Mouse (Mus musculus) forebrain, embryonic 13.5 days (tissue): ENCODE measurements at regions not wholly inside any gene's neighbourhood (a gene's known extent, or its start where the extent isn't known, plus 50 kb on each side); places are given as distances from the start of the nearest gene placed in this dataset.

Experiments used
- ATAC-seq: fragments of 200-750 bp; cut with Nextera tagmentation; 2 replicates; pipeline ENCODE4 v1.8.0; 2017
- H3K27ac ChIP-seq: fragments of 300-500 bp; sonication (generic); 2 replicates; pipeline ENCODE4 v1.5.1; 2015; ENCODE audit warnings: inconsistent platforms, mild to moderate bottlenecking, moderate library complexity
- H3K27me3 ChIP-seq: fragments of 300-500 bp; sonication (generic); 2 replicates; pipeline ENCODE4 v1.6.1; 2015; ENCODE audit warnings: mild to moderate bottlenecking, inconsistent platforms
- H3K36me3 ChIP-seq: fragments of 300-500 bp; sonication (generic); 2 replicates; pipeline ENCODE4 v1.6.1; 2015; ENCODE audit warnings: mild to moderate bottlenecking, inconsistent platforms; ENCODE audit not compliant: poor library complexity, severe bottlenecking
- H3K4me1 ChIP-seq: fragments of 300-500 bp; sonication (generic); 2 replicates; pipeline ENCODE4 v1.6.1; 2015; ENCODE audit warnings: inconsistent platforms
- H3K4me2 ChIP-seq: fragments of 300-500 bp; sonication (generic); 2 replicates; pipeline ENCODE4 v1.6.1; 2015; ENCODE audit warnings: inconsistent platforms, mild to moderate bottlenecking, moderate library complexity
- H3K4me3 ChIP-seq: fragments of 300-500 bp; sonication (generic); 2 replicates; pipeline ENCODE4 v1.5.1; 2015; ENCODE audit warnings: mild to moderate bottlenecking, inconsistent platforms
- H3K9ac ChIP-seq: fragments of 300-500 bp; sonication (generic); 2 replicates; pipeline ENCODE4 v1.6.1; 2015; ENCODE audit warnings: mild to moderate bottlenecking, inconsistent platforms
- H3K9me3 ChIP-seq: fragments of 300-500 bp; sonication (generic); replicated peaks from 2 replicates; pipeline ENCODE4 v1.6.1; 2016; ENCODE audit warnings: inconsistent platforms
- WGBS: fragments of 180-500 bp; shearing (Covaris S2); methylation state at CpG from one replicate; pipeline ENCODE4 v1.1.7; 2015; 5-methylcytosine and 5-hydroxymethylcytosine counted together

DNA sequence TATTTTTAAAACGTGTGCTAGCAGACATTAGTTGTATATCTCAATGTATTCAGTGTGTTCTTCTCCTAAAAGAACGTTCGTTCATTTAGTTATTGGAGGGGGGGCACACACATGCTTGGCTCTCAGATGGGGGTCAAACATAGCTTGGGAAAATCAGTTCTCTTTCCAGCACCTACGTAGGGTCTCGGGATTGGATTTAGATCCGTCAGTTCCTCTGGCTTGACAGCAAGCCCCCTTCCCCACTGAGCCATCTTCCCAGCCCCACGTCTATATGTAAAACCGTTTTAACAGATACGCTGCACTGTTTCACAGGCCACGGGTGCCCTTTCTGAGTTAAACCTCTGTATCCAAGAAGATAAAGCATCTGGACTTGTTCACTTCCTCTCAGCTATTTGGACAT lies 100.5 kb upstream of the Nckap5 start:
- Histone ChIP-seq H3K9me3 (no peaks in the 10 kb centered on the region), H3K27ac (no peak overlapping the region), H3K27me3 (0 out of 2 replicates have a peak, but pooled peaks cover 7% of the 10 kb centered on the region), H3K4me2 (no peak overlapping the region), H3K36me3 (no peaks in the 10 kb centered on the region), H3K4me3 (no peak overlapping the region), H3K9ac (no peak overlapping the region), H3K4me1 (peaks cover 20% of the 10 kb centered on the region)
- no peak for ATAC-seq
- WGBS, result 85% methylated on average over 10 of the region's 10 CpGs

DNA sequence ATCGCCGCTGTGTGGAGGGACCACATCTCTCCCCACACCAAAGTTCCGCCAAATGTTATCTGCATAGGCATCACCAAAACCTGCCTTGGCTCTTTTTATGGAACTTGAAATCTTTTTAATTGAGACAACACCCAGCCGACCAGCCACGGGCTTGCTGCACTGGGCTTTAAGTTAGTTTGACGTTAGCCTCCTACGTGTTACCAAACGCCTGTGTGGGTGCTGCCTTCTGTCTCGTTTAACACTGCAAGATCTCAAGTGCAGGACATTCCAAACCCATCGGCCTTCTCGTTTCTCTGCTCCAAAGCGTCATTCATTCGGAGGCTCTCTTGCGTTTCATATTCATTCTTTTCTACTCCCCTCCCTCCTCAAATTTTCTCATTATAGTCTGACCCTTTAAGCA lies 100.0 kb upstream of the Nckap5 start:
- H3K36me3 ChIP-seq, result no peaks in the 10 kb centered on the region
- H3K27ac ChIP-seq, result no peak overlapping the region
- H3K4me2 ChIP-seq, result no peak overlapping the region
- H3K9me3 ChIP-seq, result no peaks in the 10 kb centered on the region
- 78% methylated on average over 14 of the region's 14 CpGs for WGBS
- peaks cover 25% of the 10 kb centered on the region for H3K4me1 ChIP-seq
- no peak overlapping the region for H3K4me3 ChIP-seq
- H3K27me3 ChIP-seq, result 0 out of 2 replicates have a peak, but pooled peaks cover 7% of the 10 kb centered on the region
- H3K9ac ChIP-seq, result no peak overlapping the region
- no peak for ATAC-seq

DNA sequence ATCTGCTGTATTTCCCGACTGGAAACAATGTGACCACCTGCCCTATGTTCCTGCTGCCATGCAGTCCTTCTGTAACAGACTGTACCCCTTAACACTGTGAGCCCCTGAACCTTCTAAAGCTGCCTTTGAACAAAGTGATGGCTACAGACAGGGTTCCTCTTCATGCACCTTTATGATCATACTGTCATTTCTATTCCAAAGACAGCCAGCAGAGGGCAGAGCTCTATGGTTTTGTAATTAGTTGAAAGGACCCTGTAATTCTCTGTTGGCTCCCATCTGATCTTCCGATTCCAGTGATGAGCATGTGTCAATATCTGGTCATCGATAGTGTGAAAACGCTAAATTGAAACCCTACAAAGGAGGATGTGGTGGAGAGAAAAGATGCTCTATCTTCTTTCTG lies 99.1 kb upstream of the Nckap5 start:
- H3K4me1 ChIP-seq, result peaks cover 33% of the 10 kb centered on the region
- H3K36me3 ChIP-seq, result no peaks in the 10 kb centered on the region
- no peak for ATAC-seq
- H3K4me3 ChIP-seq, result no peak overlapping the region
- H3K9ac ChIP-seq, result no peak overlapping the region
- no peak overlapping the region for H3K27ac ChIP-seq
- H3K9me3 ChIP-seq, result no peaks in the 10 kb centered on the region
- no peak overlapping the region for H3K4me2 ChIP-seq
- H3K27me3 ChIP-seq, result 0 out of 2 replicates have a peak, but pooled peaks cover 7% of the 10 kb centered on the region
- WGBS, result 64% methylated on average over 4 of the region's 4 CpGs

DNA sequence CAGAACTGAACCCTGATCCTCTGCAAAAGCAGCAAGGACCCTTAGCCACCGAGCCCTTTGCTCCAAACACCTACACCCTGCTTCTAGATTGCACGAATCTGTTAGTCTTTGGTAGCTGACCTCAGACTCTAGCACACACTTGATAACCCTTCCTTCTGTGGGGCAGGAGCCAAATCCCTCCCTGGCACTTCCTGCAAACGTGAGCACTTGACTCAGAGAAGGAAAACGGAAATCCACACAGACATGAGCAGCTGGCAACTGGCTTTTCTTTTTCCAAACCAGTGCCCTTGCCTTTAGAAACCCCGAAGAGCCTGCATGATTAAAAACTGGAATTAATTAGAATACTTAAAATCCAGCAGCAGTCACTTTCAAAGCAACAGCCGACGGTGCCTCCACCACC lies 97.6 kb upstream of the Nckap5 start:
- H3K36me3 ChIP-seq, result no peaks in the 10 kb centered on the region
- H3K27me3 ChIP-seq, result 0 out of 2 replicates have a peak, but pooled peaks cover 7% of the 10 kb centered on the region
- peaks cover 38% of the 10 kb centered on the region for H3K4me1 ChIP-seq
- H3K27ac ChIP-seq, result peak overlapping the region; percentile 22; the same call in 1 of the 2 replicates
- 28% methylated on average over 7 of the region's 7 CpGs for whole genome bisulfite sequencing
- H3K9me3 ChIP-seq, result no peaks in the 10 kb centered on the region
- no peak overlapping the region for H3K4me2 ChIP-seq
- H3K4me3 ChIP-seq, result no peak overlapping the region
- H3K9ac ChIP-seq, result no peak overlapping the region
- ATAC-seq, result no peak

DNA sequence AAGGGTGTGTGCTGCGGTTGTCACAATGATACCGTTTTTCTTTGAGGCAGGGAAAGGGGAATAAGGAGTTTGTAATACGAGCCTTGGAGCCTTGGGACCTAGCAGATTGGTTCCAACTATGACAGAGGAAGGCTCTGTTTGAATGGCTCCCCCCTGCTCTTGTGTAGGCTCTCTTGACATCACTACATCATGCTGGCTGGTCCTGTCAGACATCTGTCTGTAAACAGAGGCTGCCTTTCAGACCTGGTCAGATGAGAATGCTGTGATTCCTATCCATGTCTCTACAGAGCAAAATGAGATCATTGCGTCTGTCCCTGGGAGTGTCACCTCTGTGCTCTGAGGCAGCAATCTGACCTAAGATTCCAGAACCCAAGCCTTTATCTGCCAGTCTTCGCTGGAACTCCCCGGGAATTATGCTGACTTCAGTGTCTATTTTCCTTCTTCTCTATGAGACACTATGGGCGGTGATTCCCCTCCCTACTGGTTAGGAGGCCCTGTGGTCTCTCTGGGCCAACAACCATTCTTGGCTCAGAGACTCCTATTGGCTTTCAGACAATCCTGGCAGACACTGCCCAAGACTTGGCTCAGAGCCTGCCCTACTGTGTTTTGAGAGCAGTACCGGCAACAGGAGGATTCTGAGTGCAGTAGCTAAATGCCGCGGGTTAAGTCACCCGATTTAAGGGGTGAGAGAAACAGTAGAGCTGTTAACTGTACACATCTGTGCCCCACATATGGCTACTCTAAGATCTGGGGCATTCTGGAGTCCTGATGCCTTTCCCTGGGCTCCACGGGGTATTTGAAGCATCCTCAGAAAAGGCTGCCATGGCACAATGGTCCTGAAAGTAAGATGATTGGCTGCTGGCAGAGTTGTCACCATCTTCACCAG lies 94.8 kb upstream of the Nckap5 start:
- WGBS, result 52% methylated on average over 12 of the region's 12 CpGs
- Histone ChIP-seq H3K27ac (peak overlapping the region; percentile 21; the same call in 1 of the 2 replicates), H3K4me3 (no peak overlapping the region)

DNA sequence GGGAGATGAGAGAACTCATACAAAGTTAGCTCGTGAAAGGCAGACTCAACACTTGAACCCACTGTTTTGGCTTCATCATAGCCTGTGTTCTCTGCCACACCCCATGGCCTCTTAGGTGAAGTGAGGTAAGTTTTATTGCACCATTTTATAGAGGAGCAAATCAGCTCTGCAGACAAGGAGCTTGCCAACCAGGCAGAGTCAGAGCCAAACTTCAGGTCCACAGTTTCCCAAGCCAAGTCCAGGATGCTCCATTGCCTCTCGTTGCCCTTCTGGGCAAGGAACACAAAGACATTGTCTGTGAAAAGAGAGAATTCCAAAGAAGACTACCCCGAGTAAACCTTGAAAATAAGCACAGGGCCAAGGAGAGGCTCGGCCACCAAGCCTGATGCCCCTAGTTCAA lies 93.4 kb upstream of the Nckap5 start:
- peaks cover 38% of the 10 kb centered on the region for H3K4me1 ChIP-seq
- no peak overlapping the region for H3K9ac ChIP-seq
- H3K36me3 ChIP-seq, result no peaks in the 10 kb centered on the region
- ATAC-seq, result no peak
- WGBS, result 82% methylated on average over 4 of the region's 4 CpGs
- no peak overlapping the region for H3K27ac ChIP-seq
- no peak overlapping the region for H3K4me2 ChIP-seq
- H3K4me3 ChIP-seq, result no peak overlapping the region
- H3K27me3 ChIP-seq, result no peaks in the 10 kb centered on the region
- no peaks in the 10 kb centered on the region for H3K9me3 ChIP-seq

More for the DNA sequence above, 94.8 kb upstream of the Nckap5 start:
- no peaks in the 10 kb centered on the region for H3K9me3 ChIP-seq
- H3K36me3 ChIP-seq, result no peaks in the 10 kb centered on the region
- peak; percentile 84 for ATAC-seq
- H3K9ac ChIP-seq, result no peak overlapping the region
- H3K4me2 ChIP-seq, result 0 out of 2 replicates have a peak overlapping the region, but pooled peaks have one; percentile 19
- H3K27me3 ChIP-seq, result no peaks in the 10 kb centered on the region
- peaks cover 46% of the 10 kb centered on the region for H3K4me1 ChIP-seq

DNA sequence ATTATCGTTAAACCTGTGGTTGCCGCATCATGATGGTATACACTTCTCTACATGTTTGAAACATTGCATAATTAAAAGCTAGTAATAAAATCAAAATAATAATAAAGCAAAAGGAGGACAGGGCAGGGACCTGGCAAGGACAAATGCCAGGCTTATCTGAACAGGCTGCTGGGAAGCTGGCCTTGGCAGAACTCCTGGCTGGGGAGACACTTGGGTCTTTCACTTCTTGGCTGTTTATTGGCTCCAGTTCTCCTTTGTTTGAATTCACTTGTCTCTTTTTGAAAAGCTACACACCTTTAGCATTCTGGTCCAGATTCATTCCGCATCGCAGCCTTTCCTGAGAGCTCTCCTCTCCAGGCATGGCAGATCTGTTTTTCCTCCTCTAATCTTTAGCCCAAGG lies 91.6 kb upstream of the Nckap5 start:
- Histone ChIP-seq H3K27me3 (no peaks in the 10 kb centered on the region), H3K9me3 (no peaks in the 10 kb centered on the region), H3K4me2 (no peak overlapping the region), H3K4me3 (no peak overlapping the region), H3K9ac (no peak overlapping the region), H3K4me1 (peaks cover 35% of the 10 kb centered on the region), H3K36me3 (no peaks in the 10 kb centered on the region), H3K27ac (no peak overlapping the region)
- ATAC-seq, result no peak
- 79% methylated on average over 4 of the region's 4 CpGs for WGBS

DNA sequence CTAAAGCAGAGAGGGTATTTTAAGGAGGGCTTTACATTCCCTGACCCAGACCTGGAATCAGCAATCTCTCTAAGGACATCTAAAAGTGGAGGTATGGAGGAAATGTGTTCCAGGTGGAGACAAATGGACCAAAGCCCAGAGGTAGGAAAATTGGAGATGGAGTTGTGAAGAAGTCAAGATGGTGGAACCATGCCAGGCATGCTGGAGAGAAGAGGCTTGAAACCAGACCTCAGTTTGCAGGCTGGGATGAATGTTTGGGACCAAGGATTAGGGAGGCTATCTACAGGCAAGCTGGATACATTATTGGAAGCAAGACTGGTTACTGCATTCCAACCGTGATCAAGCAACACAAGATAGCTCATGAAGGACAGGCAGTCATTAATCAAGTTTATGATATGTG lies 88.3 kb upstream of the Nckap5 start:
- H3K27ac ChIP-seq, result no peak overlapping the region
- no peak for ATAC-seq
- WGBS, result 90% methylated on average over 1 of the region's 1 CpGs

DNA sequence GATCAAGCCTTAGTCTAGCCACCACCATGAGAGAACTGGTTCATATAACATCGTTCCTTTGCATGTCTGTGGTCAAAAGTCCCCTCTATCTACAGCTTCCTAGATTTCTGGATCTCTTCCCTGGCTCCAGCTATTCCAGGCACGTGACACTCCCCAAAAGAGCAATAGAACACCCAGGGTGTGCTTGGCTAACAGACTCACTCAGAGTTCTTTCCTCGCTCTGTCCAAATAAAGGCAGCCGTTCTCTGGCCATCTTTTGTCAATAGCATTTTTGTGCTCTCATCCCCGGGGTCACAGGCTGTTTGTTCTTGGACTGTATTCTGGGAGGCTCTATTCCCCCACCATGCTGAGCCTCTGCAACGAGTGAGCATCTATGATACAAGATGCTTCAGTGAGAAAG lies 87.3 kb upstream of the Nckap5 start:
- no peak for ATAC-seq
- Histone ChIP-seq H3K9me3 (no peaks in the 10 kb centered on the region), H3K27me3 (no peaks in the 10 kb centered on the region), H3K4me1 (peaks cover 24% of the 10 kb centered on the region), H3K4me3 (no peak overlapping the region), H3K36me3 (no peaks in the 10 kb centered on the region), H3K4me2 (no peak overlapping the region), H3K9ac (no peak overlapping the region), H3K27ac (no peak overlapping the region)
- 25% methylated on average over 6 of the region's 6 CpGs for WGBS

More for the DNA sequence above, 88.3 kb upstream of the Nckap5 start:
- Histone ChIP-seq H3K4me1 (peaks cover 24% of the 10 kb centered on the region), H3K9me3 (no peaks in the 10 kb centered on the region), H3K9ac (no peak overlapping the region), H3K4me3 (no peak overlapping the region), H3K4me2 (no peak overlapping the region), H3K27me3 (no peaks in the 10 kb centered on the region), H3K36me3 (no peaks in the 10 kb centered on the region)

DNA sequence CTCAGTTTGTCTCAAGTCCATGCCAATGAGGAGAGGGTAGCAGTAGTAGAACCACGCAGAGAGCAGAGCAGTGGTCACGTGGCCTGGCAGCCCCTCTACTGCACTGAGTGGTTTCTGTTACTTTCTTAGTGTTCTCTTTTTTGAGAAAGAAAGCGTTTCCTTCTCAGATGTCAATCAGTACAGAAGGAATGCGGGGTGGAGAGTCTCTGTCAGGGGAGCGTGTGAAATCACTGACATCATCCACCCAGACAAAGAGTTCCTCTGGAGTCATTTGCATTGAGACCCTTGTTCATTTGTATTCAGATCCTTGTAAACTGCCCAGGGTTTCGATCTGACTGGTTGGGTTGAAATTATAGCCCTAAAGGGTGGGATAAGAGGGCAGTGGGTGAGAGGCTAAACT lies 85.8 kb upstream of the Nckap5 start:
- WGBS, result 17% methylated on average over 6 of the region's 6 CpGs
- Histone ChIP-seq H3K4me1 (peaks cover 15% of the 10 kb centered on the region; the same call in 1 of the 2 replicates), H3K4me2 (no peak overlapping the region), H3K9me3 (no peaks in the 10 kb centered on the region), H3K27ac (no peak overlapping the region), H3K9ac (no peak overlapping the region), H3K36me3 (no peaks in the 10 kb centered on the region), H3K4me3 (no peak overlapping the region), H3K27me3 (no peaks in the 10 kb centered on the region)
- peak; percentile 87; the same call in 1 of the 2 replicates for ATAC-seq

DNA sequence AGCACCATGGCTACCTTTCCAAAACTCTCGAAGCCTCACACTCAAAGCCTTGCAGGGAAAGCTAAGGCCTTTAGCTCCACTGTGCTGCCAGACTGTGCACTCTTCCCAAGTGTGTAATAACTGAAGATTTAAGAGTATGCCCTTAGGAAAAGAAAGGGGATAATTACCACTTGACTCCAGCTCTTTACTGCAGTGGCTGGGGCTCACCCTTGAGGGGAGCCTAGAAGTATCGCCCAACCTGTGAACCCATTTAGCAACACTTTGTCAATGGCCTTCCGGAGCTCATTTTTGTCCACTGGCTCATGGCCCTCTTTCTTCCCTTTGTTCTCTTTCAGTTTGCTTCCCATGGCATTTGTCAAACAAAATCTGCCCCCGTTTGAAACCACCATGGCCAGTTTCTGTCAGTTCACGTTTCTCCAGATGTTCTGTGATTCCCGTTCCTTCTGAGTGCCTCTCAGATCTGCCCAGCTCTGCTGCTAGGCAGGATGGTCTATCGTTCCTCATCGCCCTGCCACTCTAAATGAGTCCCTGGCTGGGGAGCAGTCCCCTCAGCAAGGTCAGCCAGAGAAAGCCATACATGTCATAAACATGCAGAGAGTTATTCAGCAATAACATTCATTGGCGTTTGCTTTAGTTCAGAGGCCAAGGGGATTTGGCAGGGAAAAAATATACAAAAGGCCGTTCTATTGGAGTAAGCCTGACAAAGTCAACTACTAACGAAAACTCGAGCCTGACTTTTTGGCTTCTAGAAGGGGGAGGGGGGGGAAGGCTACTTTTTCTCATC lies 80.9 kb upstream of the Nckap5 start:
- Histone ChIP-seq H3K9me3 (no peaks in the 10 kb centered on the region), H3K4me3 (no peak overlapping the region), H3K9ac (no peak overlapping the region), H3K27me3 (no peaks in the 10 kb centered on the region), H3K4me1 (peaks cover 7% of the 10 kb centered on the region; the same call in 1 of the 2 replicates), H3K27ac (no peak overlapping the region), H3K4me2 (no peak overlapping the region), H3K36me3 (no peaks in the 10 kb centered on the region)
- 74% methylated on average over 12 of the region's 12 CpGs for WGBS
- ATAC-seq, result no peak

DNA sequence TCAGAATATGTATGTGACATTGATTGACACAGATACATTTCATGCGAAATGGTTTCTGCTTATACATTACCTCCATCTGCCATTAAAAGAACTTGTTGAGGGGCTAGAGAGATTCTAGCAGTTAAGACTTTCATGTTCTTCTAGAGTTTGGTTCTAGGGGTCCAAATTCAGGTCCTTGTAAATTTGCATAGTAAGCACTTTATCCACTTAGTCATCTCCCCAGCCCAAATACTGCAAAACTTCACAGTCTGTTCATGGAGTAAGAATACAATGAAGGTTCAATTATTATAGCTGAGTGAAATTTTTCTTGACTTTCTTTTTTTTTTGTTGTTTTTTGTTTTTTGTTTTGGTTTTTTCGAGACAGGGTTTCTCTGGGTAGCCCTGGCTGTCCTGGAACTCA lies 76.8 kb upstream of the Nckap5 start:
- Histone ChIP-seq H3K9me3 (no peaks in the 10 kb centered on the region), H3K4me3 (no peak overlapping the region), H3K27ac (no peak overlapping the region), H3K27me3 (no peaks in the 10 kb centered on the region), H3K4me1 (no peaks in the 10 kb centered on the region), H3K9ac (no peak overlapping the region), H3K36me3 (no peaks in the 10 kb centered on the region), H3K4me2 (no peak overlapping the region)
- WGBS, result 76% methylated on average over 2 of the region's 2 CpGs
- no peak for ATAC-seq
